Mouse (Mus musculus) MEL (cell line): ENCODE measurements around the gene Itpk1. TPM values are rescaled to one million over a fixed set of nuclear protein-coding genes. Genes with fewer than 3 reads are reported as not detected.

Source experiments
- DNase-seq: peaks from one replicate; pipeline ENCODE4 v3.0.0; 2011; ENCODE audit warnings: low read depth, low spot score
- H3K27ac ChIP-seq: 2 replicates; pipeline ENCODE4 v1.5.1; 2012; ENCODE audit warnings: low read depth, mild to moderate bottlenecking, control low read depth, low read length, moderate library complexity; ENCODE audit not compliant: control insufficient read depth
- H3K27me3 ChIP-seq, 2 experiments: fragments of 150-350 bp in 1 of 2; sonication (generic) in 1 of 2; 2 replicates each; pipeline ENCODE4 v1.6.1; 2012; ENCODE audit warnings: low read length in 2 of 2, mild to moderate bottlenecking in 2 of 2, improper control_type of control experiment in 1 of 2, moderate library complexity in 1 of 2; ENCODE audit not compliant: insufficient read depth in 2 of 2, control insufficient read depth in 1 of 2
- H3K36me3 ChIP-seq, 2 experiments: 2 replicates each; pipeline ENCODE4 v1.6.1; 2012 to 2014; ENCODE audit warnings: low read length in 2 of 2, improper control_type of control experiment in 1 of 2, inconsistent platforms in 1 of 2, mild to moderate bottlenecking in 1 of 2; ENCODE audit not compliant: insufficient read depth in 2 of 2, control insufficient read depth in 1 of 2
- H3K4me1 ChIP-seq, 2 experiments: fragments of 150-350 bp in 1 of 2; sonication (generic) in 1 of 2; 2 replicates each; pipeline ENCODE4 v1.6.1; 2012; ENCODE audit warnings: low read length in 2 of 2, improper control_type of control experiment in 1 of 2, mild to moderate bottlenecking in 1 of 2; ENCODE audit not compliant: insufficient read depth in 2 of 2, control insufficient read depth in 1 of 2
- H3K4me3 ChIP-seq, 2 experiments: fragments of 150-350 bp in 1 of 2; sonication (generic) in 1 of 2; 2 replicates each; pipeline ENCODE4 v1.5.1; 2012; ENCODE audit warnings: low read depth in 2 of 2, low read length in 2 of 2, mild to moderate bottlenecking in 2 of 2, moderate library complexity in 2 of 2, control low read depth in 1 of 2, improper control_type of control experiment in 1 of 2; ENCODE audit not compliant: control insufficient read depth in 1 of 2, insufficient read depth in 1 of 2
- H3K79me2 ChIP-seq: 2 replicates; pipeline ENCODE4 v1.6.1; 2012; ENCODE audit warnings: mild to moderate bottlenecking, low read length, moderate library complexity; ENCODE audit not compliant: control insufficient read depth, poor library complexity, insufficient read depth
- H3K9ac ChIP-seq: 2 replicates; pipeline ENCODE4 v1.6.1; 2012; ENCODE audit warnings: low read depth, mild to moderate bottlenecking, control low read depth, low read length, moderate library complexity; ENCODE audit not compliant: control insufficient read depth, poor library complexity, severe bottlenecking
- H3K9me3 ChIP-seq: fragments of 150-350 bp; sonication (generic); replicated peaks from 2 replicates; pipeline ENCODE4 v1.6.1; 2012; ENCODE audit warnings: mild to moderate bottlenecking, low read length, improper control_type of control experiment, moderate library complexity; ENCODE audit not compliant: insufficient read depth
- EP300 ChIP-seq, 2 experiments: IDR thresholded peaks; 2 replicates each; pipeline ENCODE4 v1.6.1; 2011; ENCODE audit warnings: improper control_type of control experiment in 2 of 2, low read length in 2 of 2, low read depth in 1 of 2, mild to moderate bottlenecking in 1 of 2
- ETS1 ChIP-seq: IDR thresholded peaks from 2 replicates; pipeline ENCODE4 v1.6.1; 2012; ENCODE audit warnings: low read depth, mild to moderate bottlenecking, inconsistent platforms, low read length, improper control_type of control experiment, moderate library complexity
- GABPA ChIP-seq: IDR thresholded peaks from 2 replicates; pipeline ENCODE4 v1.6.1; 2012; ENCODE audit warnings: low read depth, mild to moderate bottlenecking, inconsistent platforms, low read length, improper control_type of control experiment, moderate library complexity
- GATA1 ChIP-seq: IDR thresholded peaks from 2 replicates; pipeline ENCODE4 v1.6.1; 2011; ENCODE audit warnings: low read depth, low read length, improper control_type of control experiment
- JUND ChIP-seq: IDR thresholded peaks from 2 replicates; pipeline ENCODE4 v1.6.1; 2011; ENCODE audit warnings: low read depth, mild to moderate bottlenecking, improper control_type of control experiment, low read length
- KAT2A ChIP-seq: conservative IDR thresholded peaks from 2 replicates; pipeline ENCODE4 v1.6.1; 2012; ENCODE audit warnings: low read depth, low read length, improper control_type of control experiment, inconsistent platforms
- MAFK ChIP-seq: IDR thresholded peaks from 2 replicates; pipeline ENCODE4 v1.6.1; 2011; ENCODE audit warnings: low read depth, mild to moderate bottlenecking, low read length, improper control_type of control experiment, borderline replicate concordance
- MAX ChIP-seq: IDR thresholded peaks from 2 replicates; pipeline ENCODE4 v1.6.1; 2011; ENCODE audit warnings: low read length, improper control_type of control experiment
- MEF2A ChIP-seq: IDR thresholded peaks from 2 replicates; pipeline ENCODE4 v1.6.1; 2014; ENCODE audit warnings: low read depth, mild to moderate bottlenecking, inconsistent platforms, low read length, improper control_type of control experiment; ENCODE audit not compliant: poor library complexity, insufficient replicate concordance, severe bottlenecking; ENCODE audit errors: extremely low read depth
- MXI1 ChIP-seq: IDR thresholded peaks from 2 replicates; pipeline ENCODE4 v1.6.1; 2011; ENCODE audit warnings: mild to moderate bottlenecking, low read depth, low read length, improper control_type of control experiment
- MYC ChIP-seq: IDR thresholded peaks from 2 replicates; pipeline ENCODE4 v1.6.1; 2011; ENCODE audit warnings: low read depth, mild to moderate bottlenecking, low read length, improper control_type of control experiment, moderate library complexity
- NELFE ChIP-seq: IDR thresholded peaks from 2 replicates; pipeline ENCODE4 v1.6.1; 2011; ENCODE audit warnings: low read depth, low read length, improper control_type of control experiment
- NRF1 ChIP-seq: IDR thresholded peaks from 2 replicates; pipeline ENCODE4 v1.6.1; 2014; ENCODE audit warnings: low read depth, mild to moderate bottlenecking, inconsistent platforms, low read length, improper control_type of control experiment, moderate library complexity; ENCODE audit not compliant: poor library complexity, insufficient read depth, severe bottlenecking
- POLR2A ChIP-seq, 2 experiments: IDR thresholded peaks; 2 replicates each; pipeline ENCODE4 v1.6.1; 2011 to 2012; ENCODE audit warnings: low read length in 2 of 2, mild to moderate bottlenecking in 2 of 2, control low read depth in 1 of 2, improper control_type of control experiment in 1 of 2, low read depth in 1 of 2, moderate library complexity in 1 of 2; ENCODE audit not compliant: control insufficient read depth in 1 of 2, insufficient read depth in 1 of 2, poor library complexity in 1 of 2
- POLR2AphosphoS2 ChIP-seq: IDR thresholded peaks from 2 replicates; pipeline ENCODE4 v1.6.1; 2011; ENCODE audit warnings: low read length, improper control_type of control experiment
- RAD21 ChIP-seq: IDR thresholded peaks from 2 replicates; pipeline ENCODE4 v1.6.1; 2011; ENCODE audit warnings: mild to moderate bottlenecking, low read depth, low read length, improper control_type of control experiment
- RCOR1 ChIP-seq: IDR thresholded peaks from 2 replicates; pipeline ENCODE4 v1.6.1; 2012; ENCODE audit warnings: low read depth, mild to moderate bottlenecking, inconsistent platforms, low read length, improper control_type of control experiment
- SIN3A ChIP-seq: IDR thresholded peaks from 2 replicates; pipeline ENCODE4 v1.6.1; 2012; ENCODE audit warnings: low read length, improper control_type of control experiment, inconsistent platforms
- SMC3 ChIP-seq: IDR thresholded peaks from 2 replicates; pipeline ENCODE4 v1.6.1; 2011; ENCODE audit warnings: low read depth, low read length, improper control_type of control experiment
- TAL1 ChIP-seq: IDR thresholded peaks from 2 replicates; pipeline ENCODE4 v1.6.1; 2012; ENCODE audit warnings: mild to moderate bottlenecking, inconsistent platforms, low read length, moderate library complexity, mixed read lengths
- TCF12 ChIP-seq: IDR thresholded peaks from 2 replicates; pipeline ENCODE4 v1.6.1; 2014; ENCODE audit warnings: low read depth, mild to moderate bottlenecking, inconsistent platforms, low read length, improper control_type of control experiment, moderate library complexity
- USF2 ChIP-seq, 2 experiments: IDR thresholded peaks; 2 replicates each; pipeline ENCODE4 v1.6.1; 2011 to 2012; ENCODE audit warnings: improper control_type of control experiment in 2 of 2, low read length in 2 of 2, borderline replicate concordance in 1 of 2, inconsistent platforms in 1 of 2, low read depth in 1 of 2, mild to moderate bottlenecking in 1 of 2; ENCODE audit not compliant: insufficient read depth in 1 of 2
- ZC3H11A ChIP-seq: IDR thresholded peaks from 2 replicates; pipeline ENCODE4 v1.6.1; 2012; ENCODE audit warnings: low read depth, mild to moderate bottlenecking, inconsistent platforms, low read length, improper control_type of control experiment
- ZKSCAN1 ChIP-seq: IDR thresholded peaks from 2 replicates; pipeline ENCODE4 v1.6.1; 2012; ENCODE audit warnings: low read depth, mild to moderate bottlenecking, inconsistent platforms, low read length, improper control_type of control experiment, moderate library complexity
- ZMIZ1 ChIP-seq: IDR thresholded peaks from 2 replicates; pipeline ENCODE4 v1.6.1; 2012; ENCODE audit warnings: low read depth, mild to moderate bottlenecking, inconsistent platforms, low read length, improper control_type of control experiment, moderate library complexity
- ZNF384 ChIP-seq: IDR thresholded peaks from 2 replicates; pipeline ENCODE4 v1.6.1; 2012; ENCODE audit warnings: low read depth, mild to moderate bottlenecking, inconsistent platforms, low read length, improper control_type of control experiment
- polyA plus RNA-seq, 2 experiments: library from polyadenylated mRNA; stranded (reverse) in 1 of 2; unstranded in 1 of 2; fragments of >175 nt in 1 of 2; fragments of >200 nt in 1 of 2; gene quantifications; 2 replicates each; pipeline versions ENCODE4 v1.2.1 to v1.2.4; 2012; ENCODE audit warnings: low replicate concordance in 2 of 2, low read depth in 1 of 2; ENCODE audit not compliant: insufficient read length in 2 of 2, insufficient read depth in 1 of 2, missing spikeins in 1 of 2
- total RNA-seq: library from RNA; depleted of rRNA; stranded (reverse); fragments of 300-350 nt; gene quantifications from 2 replicates; pipeline ENCODE4 v1.2.3, GENCODE M21; 2012

The Itpk1 gene
- total and polyA plus RNA-seq, 3 experiments = 12.0 to 25.7 TPM; not detected in 1

DNA sequence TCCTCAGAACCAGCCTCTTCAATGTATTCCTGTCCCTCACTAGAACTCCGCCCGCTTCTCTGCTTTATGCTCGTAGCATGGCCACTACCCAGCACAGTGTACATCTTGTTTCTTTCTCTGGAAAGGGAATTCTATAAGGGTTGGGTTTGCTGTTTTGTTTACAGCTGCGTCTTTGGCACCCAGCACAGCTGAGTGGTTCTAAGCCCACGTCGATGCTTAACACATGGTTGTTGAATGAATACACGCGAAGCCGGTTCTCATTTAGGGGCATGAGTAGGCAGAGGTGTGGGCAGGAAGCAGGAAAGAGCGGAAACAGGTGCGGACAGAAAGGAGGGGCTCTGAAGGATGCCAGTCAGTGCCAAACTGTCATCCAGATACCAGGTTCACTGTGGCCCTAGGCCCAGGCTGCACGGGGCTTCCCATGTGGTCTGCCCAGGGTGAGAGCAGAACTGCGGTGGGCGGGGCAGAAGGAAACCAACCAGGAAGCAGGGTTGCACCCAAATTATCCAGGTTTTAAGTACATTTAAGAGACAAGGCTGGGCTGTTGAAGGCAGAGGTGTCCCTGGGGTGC, 150.9 kb downstream of the Itpk1 start:
- H3K9me3 ChIP-seq = no peaks in the 10 kb centered on the region
- no peak overlapping the region for H3K4me3 ChIP-seq
- H3K4me1 ChIP-seq = no peaks in the 10 kb centered on the region
- peaks cover 0 to under 1% of the 10 kb centered on the region in 2 experiments; a peak in 1 of 4 replicates for H3K27me3 ChIP-seq
- H3K36me3 ChIP-seq = no peaks in the 10 kb centered on the region
- no peak overlapping the region for H3K27ac ChIP-seq
- TF ChIP-seq ZNF384 (no peak), POLR2A (IDR thresholded peaks at IDR 0.05; ENCODE audit: control insufficient read depth in 1 of 2, insufficient read depth in 1 of 2, low read depth in 1 of 2, low read length in 2 of 2, poor library complexity in 1 of 2) (no peak), GATA1 (no peak), ZC3H11A (no peak), SIN3A (no peak), NRF1 (no peak), RCOR1 (no peak), ZMIZ1 (no peak), MAX (no peak), RAD21 (no peak), GABPA (no peak), TCF12 (no peak), KAT2A (no peak), USF2 (IDR thresholded peaks at IDR 0.05; ENCODE audit: borderline replicate concordance in 1 of 2, insufficient read depth in 1 of 2, low read depth in 1 of 2, low read length in 2 of 2) (no peak), JUND (no peak), MYC (no peak), ETS1 (no peak), MEF2A (no peak), SMC3 (no peak), NELFE (no peak)
- H3K79me2 ChIP-seq = no peaks in the 10 kb centered on the region
- H3K9ac ChIP-seq = no peak overlapping the region
- DNase-seq = no peak

DNA sequence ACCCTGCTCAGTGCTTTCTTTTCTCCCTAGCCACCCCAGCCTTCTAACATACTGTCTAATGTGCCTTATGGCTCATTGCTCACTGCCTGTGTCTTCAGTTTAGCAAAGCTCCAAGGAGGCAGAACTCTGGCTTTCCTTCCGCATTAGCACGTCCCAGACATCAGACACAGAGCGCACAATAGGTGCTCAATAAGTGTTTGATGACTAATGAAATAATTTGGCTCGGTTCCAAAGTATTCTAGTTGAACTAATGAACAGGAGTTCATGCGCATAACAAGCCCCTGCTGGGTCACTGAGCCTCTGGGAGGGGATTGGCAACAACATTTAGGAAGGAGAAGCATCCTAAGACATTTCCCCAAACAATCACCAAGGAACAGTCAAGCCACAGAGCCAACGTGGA, 152.7 kb downstream of the Itpk1 start:
- no peaks in the 10 kb centered on the region for H3K79me2 ChIP-seq
- no peak overlapping the region for H3K4me3 ChIP-seq
- no peak overlapping the region for H3K9ac ChIP-seq
- H3K27ac ChIP-seq = no peak overlapping the region
- H3K36me3 ChIP-seq = no peaks in the 10 kb centered on the region
- H3K4me1 ChIP-seq = no peaks in the 10 kb centered on the region
- H3K9me3 ChIP-seq = no peaks in the 10 kb centered on the region
- TF ChIP-seq KAT2A = no peak
- TF ChIP-seq TCF12 = no peak
- no peak for TF ChIP-seq MXI1
- no peak for TF ChIP-seq ZKSCAN1
- TF ChIP-seq ZMIZ1 = no peak
- TF ChIP-seq TAL1 = no peak
- no peak for TF ChIP-seq POLR2A (IDR thresholded peaks at IDR 0.05; ENCODE audit: control insufficient read depth in 1 of 2, insufficient read depth in 1 of 2, low read depth in 1 of 2, low read length in 2 of 2, poor library complexity in 1 of 2)
- TF ChIP-seq POLR2AphosphoS2 = no peak
- no peak for TF ChIP-seq ZNF384
- no peak for TF ChIP-seq EP300 (IDR thresholded peaks at IDR 0.05; ENCODE audit: low read depth in 1 of 2, low read length in 2 of 2)
- no peak for TF ChIP-seq NRF1
- TF ChIP-seq MAFK = no peak
- no peak for DNase-seq
- H3K27me3 ChIP-seq = no peaks in the 10 kb centered on the region
